In genomic region chr17:35998545-35999305, GRCm38 (mm10) we compare ENCODE assay signal across 16 mouse cellular contexts. TPM values are rescaled to one million over a fixed set of nuclear protein-coding genes. Genes with fewer than 3 reads are reported as not detected.
DNase-seq lines count a peak whose midpoint lies in the region; ATAC-seq and TF ChIP-seq lines count a peak whose summit lies in the region.
"Had no signal": no experiment of that assay in that cellular context is flagged by ENCODE, and none has a peak within 500 bp of the region (broad histone marks: within the 10 kb centered on the region; RNA-seq: fewer than 3 reads in every experiment).

No protein-coding gene starts in this region.

- H3K4me3 ChIP-seq in heart, embryonic 13.5 days = peak overlapping the region; percentile 28
- H3K4me3 ChIP-seq in MEL (ENCODE audit: control insufficient read depth in 1 of 2, insufficient read depth in 1 of 2, low read depth in 2 of 2, low read length in 2 of 2) = peak overlapping the region; percentile 35 to 49
- peak overlapping the region; percentile 22; the same call in 1 of the 2 replicates for H3K4me3 ChIP-seq in macrophage (ENCODE audit: inconsistent target)
- H3K4me3 ChIP-seq in forebrain, embryonic 16.5 days (replicated peaks; ENCODE audit: low read length) = no peak overlapping the region
- H3K4me3 ChIP-seq: embryonic facial prominence, embryonic 10.5 days; intestine, embryonic 15.5 days had no signal

- 0 out of 2 replicates have a peak overlapping the region, but pooled peaks have one; percentile 24 for H3K9ac ChIP-seq in heart, embryonic 13.5 days
- H3K9ac ChIP-seq in MEL (ENCODE audit: control insufficient read depth, low read depth, low read length, poor library complexity, severe bottlenecking) = peak overlapping the region; percentile 56
- no peak overlapping the region for H3K9ac ChIP-seq in forebrain, embryonic 16.5 days (replicated peaks; ENCODE audit: low read depth, low read length)
- H3K9ac ChIP-seq: intestine, embryonic 15.5 days had no signal

- H3K27me3 ChIP-seq in heart, embryonic 13.5 days (replicated peaks) = no peaks in the 10 kb centered on the region
- H3K27me3 ChIP-seq in MEL (ENCODE audit: control insufficient read depth in 1 of 2, insufficient read depth in 2 of 2, low read length in 2 of 2) = no peaks in the 10 kb centered on the region
- no peaks in the 10 kb centered on the region for H3K27me3 ChIP-seq in forebrain, embryonic 16.5 days (replicated peaks; ENCODE audit: control insufficient read depth, insufficient read depth, low read length)
- H3K27me3 ChIP-seq: intestine, embryonic 15.5 days had no signal

- 69% methylated on average over 6 of the region's 6 CpGs for WGBS in heart, embryonic 13.5 days
- 0% methylated on average over 3 of the region's 6 CpGs for WGBS in macrophage (ENCODE audit: missing documents)
- WGBS in forebrain, embryonic 16.5 days = 88% methylated on average over 6 of the region's 6 CpGs

- H3K79me2 ChIP-seq in MEL (ENCODE audit: control insufficient read depth, insufficient read depth, low read length, poor library complexity) (peaks cover 57% of the 10 kb centered on the region), macrophage (ENCODE audit: inconsistent target) (peaks cover 92% of the 10 kb centered on the region)

- no peak for TF ChIP-seq EP300 in MEL (IDR thresholded peaks at IDR 0.05; ENCODE audit: low read depth in 1 of 2, low read length in 2 of 2)

- peak overlapping the region; percentile 47 for H3K4me2 ChIP-seq in heart, embryonic 13.5 days
- no peak overlapping the region for H3K4me2 ChIP-seq in forebrain, embryonic 16.5 days (ENCODE audit: low read length)

- no peaks in the 10 kb centered on the region for H3K9me3 ChIP-seq in heart, embryonic 13.5 days
- no peaks in the 10 kb centered on the region for H3K9me3 ChIP-seq in MEL (replicated peaks; ENCODE audit: insufficient read depth, low read length)
- H3K9me3 ChIP-seq in forebrain, embryonic 16.5 days (ENCODE audit: control insufficient read depth, low read length) = no peaks in the 10 kb centered on the region
- H3K9me3 ChIP-seq: embryonic facial prominence, embryonic 10.5 days; intestine, embryonic 15.5 days had no signal

- TF ChIP-seq CTCF in MEL (IDR thresholded peaks at IDR 0.05 in 2 of 3, conservative IDR thresholded peaks at IDR 0.05 in 1 of 3; ENCODE audit: control insufficient read depth in 1 of 3, insufficient read depth in 1 of 3, low read depth in 2 of 3, low read length in 3 of 3, poor library complexity in 1 of 3, severe bottlenecking in 1 of 3) = no peak

- no peak overlapping the region for H3K27ac ChIP-seq in heart, embryonic 13.5 days (replicated peaks)
- H3K27ac ChIP-seq in MEL (ENCODE audit: control insufficient read depth, low read depth, low read length) = peak overlapping the region; percentile 98
- peak overlapping the region; percentile 54 for H3K27ac ChIP-seq in macrophage
- H3K27ac ChIP-seq in forebrain, embryonic 16.5 days (ENCODE audit: low read length) = no peak overlapping the region
- H3K27ac ChIP-seq: embryonic facial prominence, embryonic 10.5 days; intestine, embryonic 15.5 days had no signal

- ATAC-seq in heart, embryonic 13.5 days (ENCODE audit: extremely low read depth, insufficient number of reproducible peaks, low FRiP score, low TSS enrichment) = no peak
- ATAC-seq in forebrain, embryonic 16.5 days = no peak
- ATAC-seq in activated CD4-positive, CD25-positive, alpha-beta regulatory T cell, adult 4 months = no peak
- ATAC-seq: intestine, embryonic 15.5 days had no signal

- no peak for TF ChIP-seq RAD21 in MEL (IDR thresholded peaks at IDR 0.05; ENCODE audit: low read depth, low read length)

- H3K4me1 ChIP-seq in heart, embryonic 13.5 days = peaks cover 28% of the 10 kb centered on the region
- H3K4me1 ChIP-seq in MEL (ENCODE audit: control insufficient read depth in 1 of 2, insufficient read depth in 2 of 2, low read length in 2 of 2) = peaks cover 25 to 41% of the 10 kb centered on the region in 2 experiments
- H3K4me1 ChIP-seq in forebrain, embryonic 16.5 days (replicated peaks; ENCODE audit: control insufficient read depth, insufficient read depth, low read length) = peaks cover 26% of the 10 kb centered on the region

- no peaks in the 10 kb centered on the region; the same call in 1 of the 2 replicates for H3K36me3 ChIP-seq in heart, embryonic 13.5 days
- H3K36me3 ChIP-seq in MEL (ENCODE audit: control insufficient read depth in 1 of 2, insufficient read depth in 2 of 2, low read length in 2 of 2) = peaks cover 2 to 48% of the 10 kb centered on the region in 2 experiments
- no peaks in the 10 kb centered on the region; the same call in 1 of the 2 replicates for H3K36me3 ChIP-seq in macrophage (ENCODE audit: inconsistent target)
- H3K36me3 ChIP-seq in forebrain, embryonic 16.5 days (ENCODE audit: control insufficient read depth, insufficient read depth) = no peaks in the 10 kb centered on the region
- H3K36me3 ChIP-seq: intestine, embryonic 15.5 days had no signal

- no peak for TF ChIP-seq POLR2A in MEL (IDR thresholded peaks at IDR 0.05; ENCODE audit: control insufficient read depth in 1 of 2, insufficient read depth in 1 of 2, low read depth in 1 of 2, low read length in 2 of 2, poor library complexity in 1 of 2)

- no peak for DNase-seq in heart, adult 11 months
- peak; percentile 91 for DNase-seq in 416B (ENCODE audit: low read depth)
- peak; percentile 71 for DNase-seq in MEL (ENCODE audit: low read depth, low spot score)
- DNase-seq in kidney, adult 9 months = no peak
- DNase-seq: adrenal gland, postnatal 10 days; cerebellum, postnatal 14 days; heart, postnatal 36 days; kidney, postnatal 14 days; lung, adult 2 months; right cerebral cortex, postnatal 14 days had no signal

RNA-seq across cellular contexts. Expression of gene Prr3, which starts 18.7 kb away (rescaled TPM):
- polyA plus RNA-seq in heart, embryonic 13.5 days (2015; fragmentation: Nextera tagmentation; extraction: Ambion mirVana) = 17.6 and 18.1 TPM in 2 replicates
- 12.2 and 13.8 TPM in 2 replicates for total RNA-seq in MEL (2012; rRNA removed)
- polyA plus RNA-seq in MEL (2012; ENCODE audit: insufficient read depth in 1 of 2, insufficient read length in 2 of 2, low read depth in 1 of 2, low replicate concordance in 2 of 2, missing spikeins in 1 of 2) (10 to 100 TPM in 1 of 2 experiments, not detected in 1; 48.1 TPM), macrophage (2018) (8.8 to 13.9 TPM (median 9.5 TPM) in 3 replicates)
- 10 to 100 TPM; 12.0 to 70.1 (median 40.2) TPM for total RNA-seq in macrophage (2018; cell fraction: chromatin; rRNA removed)
- total RNA-seq in macrophage (2018; cell fraction: cytosol; rRNA removed) = 10 to 100 TPM in 3 of 26 experiments, 1 to 10 TPM in 23; 3.4 to 10.7 (median 7.6) TPM
- 10 to 100 TPM; 12.6 to 46.9 (median 26.0) TPM for total RNA-seq in macrophage (2018; cell fraction: nucleus; rRNA removed)
- polyA plus RNA-seq in forebrain, embryonic 16.5 days (2015; fragmentation: Nextera tagmentation; extraction: Ambion mirVana) = 78.9 and 93.2 TPM in 2 replicates
- polyA plus RNA-seq in activated CD4-positive, CD25-positive, alpha-beta regulatory T cell, adult 4 months (2017; shearing (Covaris generic)) = 10 to 100 TPM; 13.6 to 17.6 TPM

RNA-seq across cellular contexts. Expression of gene Gnl1, which starts 19.1 kb away (rescaled TPM):
- 38.9 and 40.3 TPM in 2 replicates for polyA plus RNA-seq in heart, embryonic 13.5 days (2015; fragmentation: Nextera tagmentation; extraction: Ambion mirVana)
- total RNA-seq in MEL (2012; rRNA removed) = 50.7 and 57.1 TPM in 2 replicates
- polyA plus RNA-seq in MEL (2012; ENCODE audit: insufficient read depth in 1 of 2, insufficient read length in 2 of 2, low read depth in 1 of 2, low replicate concordance in 2 of 2, missing spikeins in 1 of 2) = 10 to 100 TPM in 1 of 2 experiments, not detected in 1; 98.5 TPM
- 100 to 1,000 TPM in 8 of 26 experiments, 10 to 100 TPM in 18; 38.0 to 250 (median 87.1) TPM for total RNA-seq in macrophage (2018; cell fraction: chromatin; rRNA removed)
- total RNA-seq in macrophage (2018; cell fraction: cytosol; rRNA removed) = 10 to 100 TPM; 26.8 to 52.2 (median 36.6) TPM
- 100 to 1,000 TPM in 2 of 26 experiments, 10 to 100 TPM in 24; 38.5 to 163 (median 62.8) TPM for total RNA-seq in macrophage (2018; cell fraction: nucleus; rRNA removed)
- polyA plus RNA-seq in macrophage (2018) = 24.9 to 38.6 TPM (median 28.9 TPM) in 3 replicates
- 61.0 and 65.6 TPM in 2 replicates for polyA plus RNA-seq in forebrain, embryonic 16.5 days (2015; fragmentation: Nextera tagmentation; extraction: Ambion mirVana)
- 1 to 10 TPM; 8.1 to 9.2 TPM for polyA plus RNA-seq in activated CD4-positive, CD25-positive, alpha-beta regulatory T cell, adult 4 months (2017; shearing (Covaris generic))

RNA-seq across cellular contexts. Expression of gene H2-T24, which starts 21.6 kb away (rescaled TPM):
- polyA plus RNA-seq in heart, embryonic 13.5 days (2015; fragmentation: Nextera tagmentation; extraction: Ambion mirVana) = 2.4 and 2.8 TPM in 2 replicates
- 25.4 and 25.9 TPM in 2 replicates for total RNA-seq in MEL (2012; rRNA removed)
- polyA plus RNA-seq in MEL (2012; ENCODE audit: insufficient read depth in 1 of 2, insufficient read length in 2 of 2, low read depth in 1 of 2, low replicate concordance in 2 of 2, missing spikeins in 1 of 2) (10 to 100 TPM in 1 of 2 experiments, not detected in 1; 14.1 TPM), macrophage (2018) (34.5 to 71.7 TPM (median 59.9 TPM) in 3 replicates)
- total RNA-seq in macrophage (2018; cell fraction: chromatin; rRNA removed) = 100 to 1,000 TPM in 11 of 26 experiments, 10 to 100 TPM in 14, 1 to 10 TPM in 1; 9.6 to 286 (median 85.2) TPM
- total RNA-seq in macrophage (2018; cell fraction: cytosol; rRNA removed) = 100 to 1,000 TPM in 13 of 26 experiments, 10 to 100 TPM in 13; 35.3 to 269 (median 99.3) TPM
- total RNA-seq in macrophage (2018; cell fraction: nucleus; rRNA removed) = 100 to 1,000 TPM in 15 of 26 experiments, 10 to 100 TPM in 11; 38.6 to 490 (median 169) TPM
- polyA plus RNA-seq in forebrain, embryonic 16.5 days (2015; fragmentation: Nextera tagmentation; extraction: Ambion mirVana) = 4.9 and 6.4 TPM in 2 replicates
- 10 to 100 TPM; 36.4 to 43.7 TPM for polyA plus RNA-seq in activated CD4-positive, CD25-positive, alpha-beta regulatory T cell, adult 4 months (2017; shearing (Covaris generic))

RNA-seq across cellular contexts. Expression of gene Abcf1, which starts 29.2 kb away (rescaled TPM):
- polyA plus RNA-seq in heart, embryonic 13.5 days (2015; fragmentation: Nextera tagmentation; extraction: Ambion mirVana) = 64.6 and 67.6 TPM in 2 replicates
- 137 and 142 TPM in 2 replicates for total RNA-seq in MEL (2012; rRNA removed)
- polyA plus RNA-seq in MEL (2012; ENCODE audit: insufficient read depth in 1 of 2, insufficient read length in 2 of 2, low read depth in 1 of 2, low replicate concordance in 2 of 2, missing spikeins in 1 of 2) = 100 to 1,000 TPM in 1 of 2 experiments, not detected in 1; 312 TPM
- total RNA-seq in macrophage (2018; cell fraction: chromatin; rRNA removed) = 100 to 1,000 TPM in 24 of 26 experiments, 10 to 100 TPM in 2; 86.1 to 243 (median 131) TPM
- 10 to 100 TPM; 55.9 to 86.5 (median 73.8) TPM for total RNA-seq in macrophage (2018; cell fraction: cytosol; rRNA removed)
- total RNA-seq in macrophage (2018; cell fraction: nucleus; rRNA removed) = 100 to 1,000 TPM in 1 of 26 experiments, 10 to 100 TPM in 25; 53.3 to 105 (median 71.8) TPM
- polyA plus RNA-seq in macrophage (2018) = 65.4 to 217 TPM (median 77.6 TPM) in 3 replicates
- 88.3 and 89.6 TPM in 2 replicates for polyA plus RNA-seq in forebrain, embryonic 16.5 days (2015; fragmentation: Nextera tagmentation; extraction: Ambion mirVana)
- 100 to 1,000 TPM in 1 of 2 experiments, 10 to 100 TPM in 1; 99.6 to 137 TPM for polyA plus RNA-seq in activated CD4-positive, CD25-positive, alpha-beta regulatory T cell, adult 4 months (2017; shearing (Covaris generic))

RNA-seq across cellular contexts. Expression of gene H2-T23, which starts 33.9 kb away (rescaled TPM):
- polyA plus RNA-seq in heart, embryonic 13.5 days (2015; fragmentation: Nextera tagmentation; extraction: Ambion mirVana) = 4.8 and 5.0 TPM in 2 replicates
- total RNA-seq in MEL (2012; rRNA removed) = 18.3 and 20.3 TPM in 2 replicates
- 10 to 100 TPM in 1 of 2 experiments, not detected in 1; 12.2 TPM for polyA plus RNA-seq in MEL (2012; ENCODE audit: insufficient read depth in 1 of 2, insufficient read length in 2 of 2, low read depth in 1 of 2, low replicate concordance in 2 of 2, missing spikeins in 1 of 2)
- 100 to 1,000 TPM in 18 of 26 experiments, 10 to 100 TPM in 8; 50.2 to 670 (median 341) TPM for total RNA-seq in macrophage (2018; cell fraction: chromatin; rRNA removed)
- 1,000 to 10,000 TPM in 9 of 26 experiments, 100 to 1,000 TPM in 17; 312 to 1,199 (median 634) TPM for total RNA-seq in macrophage (2018; cell fraction: cytosol; rRNA removed)
- total RNA-seq in macrophage (2018; cell fraction: nucleus; rRNA removed) = 1,000 to 10,000 TPM in 10 of 26 experiments, 100 to 1,000 TPM in 16; 253 to 1,712 (median 806) TPM
- polyA plus RNA-seq in macrophage (2018) = 196 to 602 TPM (median 274 TPM) in 3 replicates
- polyA plus RNA-seq in forebrain, embryonic 16.5 days (2015; fragmentation: Nextera tagmentation; extraction: Ambion mirVana) = 6.2 and 7.3 TPM in 2 replicates
- 1,000 to 10,000 TPM in 1 of 2 experiments, 100 to 1,000 TPM in 1; 679 to 1,228 TPM for polyA plus RNA-seq in activated CD4-positive, CD25-positive, alpha-beta regulatory T cell, adult 4 months (2017; shearing (Covaris generic))

Comparison
In these comparisons a context has a peak if more than half of its experiments do, and no peak if none do; other contexts are left out.
1. H3K27ac ChIP-seq: peak in MEL (single experiment) and macrophage (single experiment); none in heart, embryonic 13.5 days (single experiment) and forebrain, embryonic 16.5 days (single experiment).
2. DNase-seq: peak in 416B (single experiment) and MEL (single experiment); none in heart, adult 11 months (single experiment) and kidney, adult 9 months (single experiment).